Mouse (Mus musculus) neural tube, embryonic 11.5 days (tissue): ENCODE data around the gene Eddm3b. TPM values are rescaled to one million over a fixed set of nuclear protein-coding genes. Genes with fewer than 3 reads are reported as not detected.

Experiments
- ATAC-seq: fragments of 200-750 bp; cut with Nextera tagmentation; 2 replicates; pipeline ENCODE4 v1.8.0; 2017; ENCODE audit warnings: moderate number of reproducible peaks, mild to moderate bottlenecking, moderate TSS enrichment, moderate library complexity; ENCODE audit not compliant: insufficient read depth, low FRiP score, low TSS enrichment
- DNase-seq: peaks from one replicate; pipeline ENCODE4 v3.0.0-alpha.2; 2015; ENCODE audit warnings: low spot score
- H3K27ac ChIP-seq: fragments of 300-500 bp; sonication (generic); 2 replicates; pipeline ENCODE4 v1.5.1; 2014; ENCODE audit warnings: low read depth, mild to moderate bottlenecking, low read length
- H3K27me3 ChIP-seq: fragments of 300-500 bp; sonication (generic); 2 replicates; pipeline ENCODE4 v1.6.1; 2014; ENCODE audit warnings: mild to moderate bottlenecking, low read length, mixed read lengths; ENCODE audit not compliant: control insufficient read depth, insufficient read depth
- H3K36me3 ChIP-seq: fragments of 300-500 bp; sonication (generic); 2 replicates; pipeline ENCODE4 v1.6.1; 2014; ENCODE audit warnings: mild to moderate bottlenecking, low read length, moderate library complexity, mixed read lengths; ENCODE audit not compliant: control insufficient read depth, insufficient read depth
- H3K4me1 ChIP-seq: fragments of 300-500 bp; sonication (generic); 2 replicates; pipeline ENCODE4 v1.6.1; 2014; ENCODE audit warnings: low read length, mixed read lengths; ENCODE audit not compliant: control insufficient read depth, insufficient read depth
- H3K4me2 ChIP-seq: fragments of 300-500 bp; sonication (generic); 2 replicates; pipeline ENCODE4 v1.6.1; 2014; ENCODE audit warnings: low read depth, mild to moderate bottlenecking, moderate library complexity
- H3K4me3 ChIP-seq: fragments of 300-500 bp; sonication (generic); 2 replicates; pipeline ENCODE4 v1.5.1; 2014; ENCODE audit warnings: low read depth, low read length
- H3K9ac ChIP-seq: fragments of 300-500 bp; sonication (generic); 2 replicates; pipeline ENCODE4 v1.6.1; 2014; ENCODE audit warnings: mild to moderate bottlenecking, low read length
- H3K9me3 ChIP-seq: fragments of 300-500 bp; sonication (generic); 2 replicates; pipeline ENCODE4 v1.6.1; 2016; ENCODE audit warnings: low read length; ENCODE audit not compliant: control insufficient read depth
- WGBS: fragments of 180-500 bp; shearing (Covaris S2); extraction: QIAGEN DNeasy Blood & Tissue Kit; methylation state at CpG from one replicate; pipeline ENCODE4 v1.1.7; 2014; 5-methylcytosine and 5-hydroxymethylcytosine counted together
- polyA plus RNA-seq: library from polyadenylated mRNA; unstranded; fragments of >200 nt; fragmentation: Nextera tagmentation; extraction: Ambion mirVana; gene quantifications from 2 replicates; pipeline ENCODE4 v1.2.1, GENCODE M21; 2014

The Eddm3b gene
- polyA plus RNA-seq: not detected in 2 replicates

DNA sequence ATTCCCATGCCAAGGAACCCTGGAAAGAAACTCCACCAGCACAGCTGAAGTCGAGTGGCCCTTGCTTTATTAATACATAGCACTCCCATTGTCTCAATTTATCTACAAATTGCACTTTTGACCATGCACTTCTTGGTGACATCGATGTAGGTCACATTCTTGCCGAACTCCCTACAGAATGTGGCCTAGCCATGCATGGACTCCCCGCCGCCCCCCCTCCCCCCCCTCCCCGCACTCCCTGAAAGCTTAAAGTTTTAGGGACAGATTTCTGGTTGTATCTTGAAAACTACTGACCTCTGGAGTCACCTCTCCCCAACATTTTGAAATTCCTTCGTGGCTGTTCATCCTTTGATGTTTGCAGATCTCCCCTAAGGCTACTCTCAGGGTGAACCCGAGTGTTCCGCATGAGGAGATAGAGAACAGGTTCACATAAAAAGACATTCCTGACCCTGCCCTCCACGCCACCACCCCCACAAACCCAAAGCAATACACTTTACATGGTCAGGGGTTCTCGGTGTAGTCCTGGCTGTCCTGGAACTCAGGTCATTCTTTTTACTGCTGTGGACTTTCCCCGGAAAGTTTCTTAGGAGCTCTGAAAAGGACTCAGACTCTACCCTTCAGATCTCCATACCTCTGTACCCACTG, at the start of gene Eddm3b:
Gene Eddm3b, plus strand, starts transcription at position 511 of the 645 bp plus-strand sequence.
- H3K9me3 ChIP-seq: peaks cover 3% of the 10 kb centered on the region; the same call in 1 of the 2 replicates
- H3K9ac ChIP-seq: no peak within 1 kb of the TSS
- H3K4me1 ChIP-seq: no peaks in the 10 kb centered on the region
- WGBS: 53% methylated on average over 12 of the region's 12 CpGs
- H3K27ac ChIP-seq: no peak within 1 kb of the TSS
- ATAC-seq (no peak), DNase-seq (no peak)
- no peak within 1 kb of the TSS for H3K4me3 ChIP-seq
- H3K4me2 ChIP-seq: no peak within 1 kb of the TSS
- H3K36me3 ChIP-seq: no peaks in the 10 kb centered on the region
- no peaks in the 10 kb centered on the region for H3K27me3 ChIP-seq

DNA sequence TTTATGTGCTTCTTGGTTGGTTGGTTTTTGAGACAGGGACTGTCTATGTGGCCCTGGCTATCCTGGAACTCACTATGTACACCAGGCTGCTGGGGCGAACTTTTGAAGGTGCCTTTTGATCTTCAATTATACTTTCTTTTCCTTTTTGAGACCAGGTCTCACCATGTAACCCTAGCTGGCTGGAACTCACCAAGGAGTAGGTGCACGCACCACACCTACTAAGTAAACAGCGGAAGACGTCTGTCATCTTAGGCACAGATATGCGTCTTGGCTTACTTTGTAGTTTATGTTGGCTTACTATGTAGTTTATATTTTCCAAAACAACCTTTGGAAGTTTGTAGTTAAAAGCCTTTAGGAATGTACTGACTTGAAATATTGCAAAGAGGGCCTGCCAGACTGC, 45.3 kb upstream of the Eddm3b start:
- Histone ChIP-seq H3K4me1 (no peaks in the 10 kb centered on the region), H3K9ac (no peak overlapping the region), H3K9me3 (no peaks in the 10 kb centered on the region), H3K36me3 (no peaks in the 10 kb centered on the region), H3K27ac (no peak overlapping the region), H3K4me3 (no peak overlapping the region), H3K27me3 (no peaks in the 10 kb centered on the region), H3K4me2 (no peak overlapping the region)
- DNase-seq (no peak), ATAC-seq (no peak)
- 92% methylated on average over 5 of the region's 5 CpGs for whole genome bisulfite sequencing

GRCm38 (mm10) chr14:51069617-51070016, 44.6 kb upstream of the Eddm3b start:
- DNase-seq: no peak

GRCm38 (mm10) chr14:51074335-51074734, 39.9 kb upstream of the Eddm3b start, which contains the start of gene Olfr750:
Olfr750 (minus strand) TSS chr14:51074435.
- 86% methylated on average over 3 of the region's 3 CpGs for whole genome bisulfite sequencing
- Histone ChIP-seq H3K27me3 (no peaks in the 10 kb centered on the region), H3K27ac (no peak within 1 kb of the TSS), H3K9me3 (no peaks in the 10 kb centered on the region), H3K4me2 (no peak within 1 kb of the TSS), H3K4me3 (no peak within 1 kb of the TSS), H3K4me1 (no peaks in the 10 kb centered on the region), H3K9ac (no peak within 1 kb of the TSS), H3K36me3 (no peaks in the 10 kb centered on the region)
- ATAC-seq (no peak), DNase-seq (no peak)

More at GRCm38 (mm10) chr14:51069617-51070016, 44.6 kb upstream of the Eddm3b start:
- H3K27me3 ChIP-seq: no peaks in the 10 kb centered on the region
- H3K9ac ChIP-seq: no peak overlapping the region
- ATAC-seq: no peak
- WGBS: 96% methylated on average over 2 of the region's 2 CpGs
- H3K4me2 ChIP-seq: no peak overlapping the region
- H3K4me3 ChIP-seq: no peak overlapping the region
- H3K27ac ChIP-seq: no peak overlapping the region
- H3K9me3 ChIP-seq: no peaks in the 10 kb centered on the region
- no peaks in the 10 kb centered on the region for H3K36me3 ChIP-seq
- no peaks in the 10 kb centered on the region for H3K4me1 ChIP-seq

GRCm38 (mm10) chr14:51079180-51079579, 35.0 kb upstream of the Eddm3b start:
- DNase-seq: no peak
- H3K4me2 ChIP-seq: no peak overlapping the region
- no peak overlapping the region for H3K9ac ChIP-seq
- no peak overlapping the region for H3K4me3 ChIP-seq
- no peak overlapping the region for H3K27ac ChIP-seq
- H3K36me3 ChIP-seq: no peaks in the 10 kb centered on the region
- H3K9me3 ChIP-seq: no peaks in the 10 kb centered on the region
- WGBS: 85% methylated on average over 1 of the region's 1 CpGs
- ATAC-seq: no peak
- H3K27me3 ChIP-seq: no peaks in the 10 kb centered on the region; the same call in 1 of the 2 replicates
- peaks cover 7% of the 10 kb centered on the region for H3K4me1 ChIP-seq

- Histone ChIP-seq H3K27me3 (no peaks in the 10 kb centered on the region; the same call in 1 of the 2 replicates), H3K4me1 (peaks cover 7% of the 10 kb centered on the region), H3K4me3 (no peak overlapping the region), H3K4me2 (no peak overlapping the region), H3K27ac (no peak overlapping the region), H3K9me3 (no peaks in the 10 kb centered on the region), H3K9ac (no peak overlapping the region), H3K36me3 (no peaks in the 10 kb centered on the region)
- WGBS: 85% methylated on average over 2 of the region's 2 CpGs
- ATAC-seq (no peak), DNase-seq (no peak)
These were observed 33.2 kb upstream of the Eddm3b start for GRCm38 (mm10) chr14:51081035-51081434.

DNA sequence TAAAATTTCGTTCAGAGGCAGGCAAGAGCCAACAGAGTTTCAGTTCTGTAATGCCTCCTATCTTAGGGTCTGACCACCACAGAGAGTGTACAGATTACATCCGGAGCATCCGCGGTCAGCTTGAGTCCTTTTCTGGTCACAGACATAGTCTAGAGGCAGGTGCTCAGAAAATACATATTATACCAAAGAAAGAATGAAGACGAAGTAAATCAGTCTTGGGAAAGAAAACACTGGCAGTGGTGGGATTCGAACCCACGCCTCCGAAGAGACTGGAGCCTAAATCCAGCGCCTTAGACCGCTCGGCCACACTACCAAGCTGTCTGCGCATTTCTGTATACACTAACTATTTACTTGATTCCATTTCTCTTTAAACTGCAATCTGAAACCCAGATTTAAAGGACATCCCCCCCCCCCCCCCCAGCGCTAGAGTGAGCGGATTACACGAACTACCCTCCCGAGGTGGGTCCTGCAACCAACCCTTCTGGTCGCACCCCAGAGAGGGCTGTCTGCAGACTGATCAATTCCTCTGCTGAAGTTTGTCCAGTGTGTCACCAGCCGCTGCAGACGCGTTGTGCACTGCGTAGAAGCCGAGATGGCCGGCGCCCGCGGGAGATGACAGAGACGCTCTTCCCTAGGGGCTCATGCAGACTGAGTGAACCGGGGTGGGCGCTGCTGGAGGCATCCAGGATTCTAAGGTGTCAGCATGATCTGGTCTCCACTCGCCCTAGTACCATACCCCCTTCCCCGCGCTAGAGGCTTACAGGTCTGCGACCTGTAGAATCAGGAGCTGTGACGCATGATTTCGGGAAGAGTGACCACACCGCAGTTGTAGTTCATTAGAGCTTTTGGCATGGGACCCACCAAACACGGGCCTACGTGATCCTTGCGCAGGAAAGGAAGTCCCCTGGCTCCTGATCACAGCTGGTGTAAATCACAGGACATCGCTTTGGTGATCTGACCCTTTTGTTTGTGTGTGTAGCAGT, 31.3 kb upstream of the Eddm3b start:
- no peaks in the 10 kb centered on the region for H3K9me3 ChIP-seq
- peak overlapping the region; percentile 30 for H3K9ac ChIP-seq
- peak; percentile 71 for DNase-seq
- H3K36me3 ChIP-seq: no peaks in the 10 kb centered on the region
- ATAC-seq: peak; percentile 73
- no peak overlapping the region for H3K27ac ChIP-seq
- no peaks in the 10 kb centered on the region; the same call in 1 of the 2 replicates for H3K27me3 ChIP-seq
- peak overlapping the region; percentile 75 for H3K4me2 ChIP-seq
- H3K4me3 ChIP-seq: peak overlapping the region; percentile 38
- peaks cover 7% of the 10 kb centered on the region for H3K4me1 ChIP-seq
- 3% methylated on average over 38 of the region's 40 CpGs for WGBS

DNA sequence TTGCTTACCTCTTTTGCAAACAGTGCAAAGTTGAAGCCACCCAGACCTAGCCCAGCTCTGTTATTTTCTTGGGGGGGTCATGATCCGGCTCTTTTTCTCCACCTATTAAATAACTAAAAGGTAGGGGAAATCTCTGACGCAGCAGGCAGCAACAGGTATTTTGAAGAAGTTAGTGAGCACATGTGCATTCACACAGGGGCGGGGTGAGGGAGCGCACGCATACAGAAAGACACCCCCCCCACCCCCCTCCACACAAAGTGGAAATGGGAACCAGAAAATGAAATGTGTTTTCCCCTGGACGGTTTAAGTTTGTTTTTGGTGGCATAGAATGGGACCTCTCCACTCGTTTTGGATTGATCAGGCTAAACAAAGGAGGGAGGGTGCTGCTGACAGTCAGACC, 30.4 kb upstream of the Eddm3b start:
- no peaks in the 10 kb centered on the region for H3K36me3 ChIP-seq
- 15% methylated on average over 7 of the region's 7 CpGs for WGBS
- DNase-seq (no peak), ATAC-seq (no peak)
- peak overlapping the region; percentile 75 for H3K4me2 ChIP-seq
- H3K27me3 ChIP-seq: no peaks in the 10 kb centered on the region; the same call in 1 of the 2 replicates
- no peaks in the 10 kb centered on the region for H3K9me3 ChIP-seq
- H3K9ac ChIP-seq: no peak overlapping the region
- H3K4me1 ChIP-seq: peaks cover 8% of the 10 kb centered on the region
- H3K4me3 ChIP-seq: peak overlapping the region; percentile 38; the same call in 1 of the 2 replicates
- no peak overlapping the region for H3K27ac ChIP-seq
